Mouse (Mus musculus) spleen, postnatal 36 days (tissue): Measurements from ENCODE around the gene Stoml1.
A peak's percentile ranks its signal among the peaks of the same experiment; 100 is the strongest.

ENCODE experiments used
- DNase-seq, 2 experiments: peaks; one replicate each; pipeline ENCODE4 v3.0.0; 2022; ENCODE audit warnings: low spot score in 2 of 2, mixed read lengths in 1 of 2

The Stoml1 gene

GRCm38 (mm10) chr9:58253033-58253804 is at the start of gene Stoml1:
Gene Stoml1 (plus strand): TSS chr9:58253164.
- peak; percentile 96 for DNase-seq

- peak; percentile 58 to 64 for DNase-seq
These were observed 49.2 kb upstream of the Stoml1 start, which contains the start of the genes Islr and Islr2 for GRCm38 (mm10) chr9:58203516-58204447. Gene Islr (minus strand): TSS chr9:58204306. Gene Islr2 (minus strand): TSS chr9:58204319.

- DNase-seq, result peak; percentile 84 to 87
These were observed 48.4 kb upstream of the Stoml1 start for GRCm38 (mm10) chr9:58204448-58205000.

- no peak for DNase-seq
These were observed 47.0 kb upstream of the Stoml1 start for GRCm38 (mm10) chr9:58206013-58206412.

GRCm38 (mm10) chr9:58209462-58210303 is 43.3 kb upstream of the Stoml1 start:
- DNase-seq, result no peak

- no peak for DNase-seq
These were observed 42.7 kb upstream of the Stoml1 start for GRCm38 (mm10) chr9:58210304-58210627.

- DNase-seq, result no peak
These were observed 39.6 kb upstream of the Stoml1 start for GRCm38 (mm10) chr9:58213377-58213776.

- DNase-seq, result peak; percentile 45 to 75
These were observed 39.1 kb upstream of the Stoml1 start for GRCm38 (mm10) chr9:58213865-58214264.

GRCm38 (mm10) chr9:58214519-58215180 is 38.3 kb upstream of the Stoml1 start:
- no peak for DNase-seq

GRCm38 (mm10) chr9:58216402-58216801 is 36.6 kb upstream of the Stoml1 start:
- DNase-seq, result no peak

- no peak for DNase-seq
These were observed 34.4 kb upstream of the Stoml1 start for GRCm38 (mm10) chr9:58218539-58218938.

GRCm38 (mm10) chr9:58220218-58220903 is 32.6 kb upstream of the Stoml1 start:
- peak in 1 of 2 experiments; percentile 33 for DNase-seq

- DNase-seq, result no peak
These were observed 28.6 kb upstream of the Stoml1 start for GRCm38 (mm10) chr9:58224356-58224755.

GRCm38 (mm10) chr9:58225915-58226913 is 26.8 kb upstream of the Stoml1 start:
- peak; percentile 48 to 68 for DNase-seq

GRCm38 (mm10) chr9:58228777-58229466 is 24.0 kb upstream of the Stoml1 start:
- DNase-seq, result no peak

- peak; percentile 41 to 59 for DNase-seq
These were observed 21.2 kb upstream of the Stoml1 start for GRCm38 (mm10) chr9:58231746-58232145.

- no peak for DNase-seq
These were observed 20.6 kb upstream of the Stoml1 start for GRCm38 (mm10) chr9:58232374-58232773.

GRCm38 (mm10) chr9:58234502-58235015 is 18.4 kb upstream of the Stoml1 start:
- no peak for DNase-seq
